Mouse (Mus musculus) ES-E14 (cell line): ENCODE results near the gene Wnt3a. TPM values are rescaled to one million over a fixed set of nuclear protein-coding genes. Genes with fewer than 3 reads are reported as not detected.

Experiments
- DNase-seq: peaks from one replicate; pipeline ENCODE4 v3.0.0-alpha.2; 2013; ENCODE audit warnings: low read depth, low spot score
- H3K27ac ChIP-seq: 2 replicates; pipeline ENCODE4 v1.5.1; 2012; ENCODE audit warnings: low read depth, mild to moderate bottlenecking, low read length, moderate library complexity, mixed read lengths; ENCODE audit not compliant: poor library complexity, insufficient read depth, severe bottlenecking
- H3K36me3 ChIP-seq: 2 replicates; pipeline ENCODE4 v1.6.1; 2012; ENCODE audit warnings: mild to moderate bottlenecking, low read length, moderate library complexity, mixed read lengths; ENCODE audit not compliant: control insufficient read depth, poor library complexity, insufficient read depth, severe bottlenecking
- H3K4me1 ChIP-seq, 2 experiments: fragments of 150-350 bp in 1 of 2; sonication (generic) in 1 of 2; 2 replicates each; pipeline ENCODE4 v1.6.1; 2012; ENCODE audit warnings: low read length in 2 of 2, mild to moderate bottlenecking in 1 of 2, mixed read lengths in 1 of 2; ENCODE audit not compliant: control insufficient read depth in 2 of 2, insufficient read depth in 2 of 2, poor library complexity in 1 of 2
- H3K4me3 ChIP-seq, 2 experiments: fragments of 150-350 bp in 1 of 2; sonication (generic) in 1 of 2; 2 replicates each; pipeline ENCODE4 v1.5.1; 2012; ENCODE audit warnings: low read length in 2 of 2, low read depth in 1 of 2, mild to moderate bottlenecking in 1 of 2, mixed read lengths in 1 of 2; ENCODE audit not compliant: insufficient read depth in 1 of 2, poor library complexity in 1 of 2, severe bottlenecking in 1 of 2
- H3K9ac ChIP-seq: 2 replicates; pipeline ENCODE4 v1.6.1; 2012; ENCODE audit warnings: low read depth, mild to moderate bottlenecking, low read length, mixed read lengths; ENCODE audit not compliant: poor library complexity, insufficient read depth, severe bottlenecking
- H3K9me3 ChIP-seq: fragments of 150-350 bp; sonication (generic); 2 replicates; pipeline ENCODE4 v1.6.1; 2012; ENCODE audit warnings: low read depth, mild to moderate bottlenecking, low read length; ENCODE audit not compliant: control insufficient read depth, insufficient read depth
- CHD2 ChIP-seq: IDR thresholded peaks from 2 replicates; pipeline ENCODE4 v1.6.1; 2014; ENCODE audit warnings: mild to moderate bottlenecking, low read depth, low read length, inconsistent platforms
- HCFC1 ChIP-seq: IDR thresholded peaks from 2 replicates; pipeline ENCODE4 v1.6.1; 2012; ENCODE audit warnings: low read length, inconsistent platforms, borderline replicate concordance; ENCODE audit not compliant: insufficient read depth
- MAFK ChIP-seq: IDR thresholded peaks from 2 replicates; pipeline ENCODE4 v1.6.1; 2014; ENCODE audit warnings: mild to moderate bottlenecking, low read depth, low read length, inconsistent platforms; ENCODE audit not compliant: insufficient read depth
- ZC3H11A ChIP-seq: IDR thresholded peaks from 2 replicates; pipeline ENCODE4 v1.6.1; 2012; ENCODE audit warnings: low read depth, mild to moderate bottlenecking, inconsistent platforms, low read length, borderline replicate concordance
- ZNF384 ChIP-seq: IDR thresholded peaks from 2 replicates; pipeline ENCODE4 v1.6.1; 2012; ENCODE audit warnings: low read depth, low read length, inconsistent platforms
- in situ Hi-C, 2 experiments: fragments of 600-800 bp; cut with MboI; formaldehyde crosslinking; loops; one replicate each; pipeline ENCODE4 v1.15.1; 2025; ENCODE audit warnings: low sequenced_read_pairs in 2 of 2, inconsistent platforms in 1 of 2; ENCODE audit not compliant: unreplicated experiment in 2 of 2
- total RNA-seq: library from RNA; depleted of rRNA; stranded (reverse); fragments of 300-350 nt; gene quantifications from 2 replicates; pipeline ENCODE4 v1.2.3, GENCODE M21; 2012

Gene Wnt3a
- total RNA-seq, 1 experiment: 0.85 TPM

DNA sequence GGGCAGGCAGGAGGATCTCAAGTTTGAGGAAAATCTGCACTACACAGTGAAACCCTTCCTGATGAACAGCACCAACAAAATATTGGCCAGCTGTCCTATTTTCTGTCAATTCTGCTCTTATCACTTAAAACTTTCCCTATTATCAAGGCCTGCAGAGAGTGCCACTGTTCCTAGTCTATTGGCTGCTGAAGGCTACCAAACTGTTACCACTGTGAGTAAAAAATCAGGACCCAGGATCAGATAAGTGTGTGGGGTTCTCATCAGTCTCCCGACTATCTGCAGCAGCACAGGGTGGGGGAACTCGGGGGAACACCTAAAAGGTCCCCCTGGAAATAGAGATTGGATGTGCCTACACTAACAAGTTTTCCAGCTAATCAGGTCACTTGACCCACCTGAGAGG is 65.4 kb downstream of the Wnt3a start:
- in situ Hi-C loops: no loop called here
- Histone ChIP-seq H3K4me3 (no peak overlapping the region), H3K27ac (no peak overlapping the region), H3K36me3 (no peaks in the 10 kb centered on the region), H3K9ac (peak overlapping the region; percentile 16; the same call in 1 of the 2 replicates), H3K4me1 (peaks cover 0 to 8% of the 10 kb centered on the region in 2 experiments; a peak in 2 of 4 replicates), H3K9me3 (no peaks in the 10 kb centered on the region)
- no peak for DNase-seq
- no peak for TF ChIP-seq MAFK

GRCm38 (mm10) chr11:59224470-59224869 is 66.1 kb downstream of the Wnt3a start:
- H3K4me1 ChIP-seq: peaks cover 0 to 8% of the 10 kb centered on the region in 2 experiments; a peak in 2 of 4 replicates
- no peak for DNase-seq
- no peak overlapping the region for H3K4me3 ChIP-seq
- in situ Hi-C loops: no loop called here
- TF ChIP-seq MAFK: no peak
- TF ChIP-seq ZNF384: no peak
- no peak for TF ChIP-seq CHD2
- no peak for TF ChIP-seq ZC3H11A
- H3K27ac ChIP-seq: no peak overlapping the region
- H3K9ac ChIP-seq: no peak overlapping the region
- H3K36me3 ChIP-seq: no peaks in the 10 kb centered on the region
- no peaks in the 10 kb centered on the region for H3K9me3 ChIP-seq

DNA sequence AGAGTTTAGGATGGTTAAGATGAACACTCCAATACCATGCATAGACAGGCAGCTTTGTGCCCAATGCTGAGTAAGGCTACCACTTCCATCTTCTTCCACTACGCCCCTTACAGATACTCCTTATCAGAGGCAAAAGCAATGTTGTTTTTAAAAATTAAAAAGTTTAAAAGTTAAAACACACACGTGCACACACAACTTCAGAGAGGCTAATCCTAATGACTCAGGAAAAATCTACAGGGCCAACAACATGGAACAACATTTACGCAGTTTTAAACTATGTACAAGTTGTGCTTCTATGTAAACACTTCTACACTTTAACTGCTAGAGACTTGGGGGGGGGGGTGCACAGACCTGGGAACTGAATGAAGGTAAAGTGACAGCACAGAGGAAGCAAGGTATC is 66.5 kb downstream of the Wnt3a start:
- Histone ChIP-seq H3K27ac (no peak overlapping the region), H3K9ac (no peak overlapping the region), H3K4me1 (peaks cover 0 to 6% of the 10 kb centered on the region in 2 experiments; a peak in 2 of 4 replicates), H3K36me3 (no peaks in the 10 kb centered on the region), H3K9me3 (no peaks in the 10 kb centered on the region), H3K4me3 (no peak overlapping the region)
- in situ Hi-C loops: no loop called here
- no peak for DNase-seq
- TF ChIP-seq ZNF384 (no peak), CHD2 (no peak), ZC3H11A (no peak), HCFC1 (no peak), MAFK (no peak)

GRCm38 (mm10) chr11:59222306-59222705 is 68.2 kb downstream of the Wnt3a start:
- Histone ChIP-seq H3K9ac (no peak overlapping the region), H3K4me3 (no peak overlapping the region), H3K27ac (no peak overlapping the region), H3K9me3 (no peaks in the 10 kb centered on the region), H3K36me3 (peaks cover 2% of the 10 kb centered on the region), H3K4me1 (peaks cover 2 to 11% of the 10 kb centered on the region in 2 experiments; a peak in 2 of 4 replicates)
- in situ Hi-C loops: no loop called here
- DNase-seq: no peak
- TF ChIP-seq ZNF384 (no peak), CHD2 (no peak), ZC3H11A (no peak), MAFK (no peak), HCFC1 (no peak)

DNA sequence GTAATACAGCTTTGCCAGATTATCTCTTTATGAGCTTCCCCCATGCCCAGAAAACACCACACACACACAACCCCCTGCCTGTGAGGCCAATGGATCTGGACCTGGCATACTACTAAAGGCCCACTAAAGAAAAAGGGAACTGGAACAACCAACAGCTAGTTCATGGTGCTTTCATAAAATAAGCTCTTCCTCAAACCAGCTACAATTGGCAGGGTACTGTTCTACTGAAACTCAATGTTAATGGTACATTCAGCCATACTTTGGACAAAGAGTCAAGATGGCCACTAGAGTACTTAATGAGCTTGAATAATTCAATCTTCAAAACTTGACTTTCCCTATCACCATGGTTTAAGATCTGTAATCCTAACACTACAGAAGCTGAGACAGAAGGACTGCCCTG is 68.9 kb downstream of the Wnt3a start:
- H3K4me3 ChIP-seq: no peak overlapping the region
- peaks cover 4 to 14% of the 10 kb centered on the region in 2 experiments; a peak in 2 of 4 replicates for H3K4me1 ChIP-seq
- TF ChIP-seq ZC3H11A: no peak
- no peak for TF ChIP-seq MAFK
- no peak for TF ChIP-seq CHD2
- no peak for TF ChIP-seq HCFC1
- TF ChIP-seq ZNF384: no peak
- H3K27ac ChIP-seq: no peak overlapping the region
- no peak overlapping the region for H3K9ac ChIP-seq
- H3K9me3 ChIP-seq: no peaks in the 10 kb centered on the region
- H3K36me3 ChIP-seq: peaks cover 2% of the 10 kb centered on the region
- no peak for DNase-seq
- in situ Hi-C loops: no loop called here
